Mouse (Mus musculus) E14TG2a.4 (cell line): ENCODE measurements around the gene Mef2d.

Experiments
- CTCF ChIP-seq: conservative IDR thresholded peaks from 2 replicates; pipeline ENCODE4 v1.5.1; 2014; ENCODE audit warnings: low read length
- NANOG ChIP-seq: IDR thresholded peaks from 2 replicates; pipeline ENCODE4 v1.6.1; 2014; ENCODE audit warnings: borderline replicate concordance, low read length, mixed read lengths

GRCm38 (mm10) chr3:88140903-88141430 lies 1.2 kb upstream of the Mef2d start:
- TF ChIP-seq CTCF (no peak), NANOG (no peak)
